Mouse (Mus musculus): ENCODE results near the gene Il9.

DNA sequence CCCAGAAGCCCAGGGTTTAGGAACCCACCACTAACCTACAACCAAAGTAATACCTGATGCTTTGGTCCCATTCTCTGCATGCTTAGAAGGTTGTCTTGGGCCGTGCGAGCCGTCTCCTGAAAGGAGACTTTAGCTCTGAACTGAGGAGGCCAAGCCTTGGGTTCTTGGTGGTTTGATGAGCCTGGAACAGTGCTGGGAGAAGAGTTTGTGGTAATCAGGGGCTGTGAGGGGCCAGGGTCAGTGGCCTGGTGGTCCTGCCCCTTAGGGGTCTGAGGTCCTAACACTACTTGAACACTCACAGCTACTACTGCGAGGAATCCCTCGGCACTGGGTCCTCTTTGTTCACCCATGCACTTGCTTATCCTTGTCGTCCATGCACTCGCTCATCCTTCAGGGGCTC is 14.3 kb downstream of the Il9 start:
- TF ChIP-seq EP300 (IDR thresholded peaks at IDR 0.05; ENCODE audit: low read depth), result no peak
- no peak for TF ChIP-seq CTCF (IDR thresholded peaks at IDR 0.05; ENCODE audit: low read depth)
